Mouse (Mus musculus) CH12.LX (cell line): Measurements from ENCODE around the gene Abhd16b. TPM values are rescaled to one million over a fixed set of nuclear protein-coding genes. Genes with fewer than 3 reads are reported as not detected.

ENCODE experiments used
- DNase-seq: peaks from one replicate; pipeline ENCODE4 v3.0.0-alpha.2; 2013; ENCODE audit errors: extremely low read depth
- H3K27ac ChIP-seq: 2 replicates; pipeline ENCODE4 v1.5.1; 2012; ENCODE audit warnings: low read depth, mild to moderate bottlenecking, control low read depth, moderate library complexity; ENCODE audit not compliant: insufficient read depth
- H3K27me3 ChIP-seq: replicated peaks from 2 replicates; pipeline ENCODE3; 2012; ENCODE audit warnings: inconsistent platforms
- H3K36me3 ChIP-seq, 2 experiments: replicated peaks in 1 of 2; 2 replicates each; pipeline versions ENCODE3 to v1.6.1; 2012; ENCODE audit warnings: inconsistent platforms in 1 of 2, low read length in 1 of 2, mild to moderate bottlenecking in 1 of 2, mixed read lengths in 1 of 2, moderate library complexity in 1 of 2; ENCODE audit not compliant: control insufficient read depth in 1 of 2, insufficient read depth in 1 of 2
- H3K4me1 ChIP-seq, 2 experiments: 2 replicates each; pipeline ENCODE4 v1.6.1; 2012; ENCODE audit warnings: inconsistent platforms in 1 of 2, moderate library complexity in 1 of 2; ENCODE audit not compliant: insufficient read depth in 2 of 2, control insufficient read depth in 1 of 2
- H3K4me2 ChIP-seq: 2 replicates; pipeline ENCODE4 v1.6.1; 2012; ENCODE audit warnings: low read depth, mild to moderate bottlenecking, control low read depth; ENCODE audit not compliant: poor library complexity, insufficient read depth, severe bottlenecking
- H3K4me3 ChIP-seq, 3 experiments: fragments of 150-350 bp in 1 of 3; sonication (generic) in 1 of 3; replicated peaks in 1 of 3; 2 replicates each; pipeline versions ENCODE3 to v1.5.1; 2011 to 2012; ENCODE audit warnings: low read depth in 2 of 3, low read length in 2 of 3, mild to moderate bottlenecking in 2 of 3, moderate library complexity in 2 of 3, control low read depth in 1 of 3, improper control_type of control experiment in 1 of 3, inconsistent platforms in 1 of 3, mixed read lengths in 1 of 3; ENCODE audit not compliant: poor library complexity in 1 of 3
- H3K79me2 ChIP-seq: replicated peaks from 2 replicates; pipeline ENCODE4 v1.6.1; 2012; ENCODE audit warnings: mild to moderate bottlenecking, moderate library complexity; ENCODE audit not compliant: control insufficient read depth, poor library complexity, insufficient read depth, severe bottlenecking; ENCODE audit errors: extremely low read depth
- H3K9ac ChIP-seq: 2 replicates; pipeline ENCODE4 v1.6.1; 2012; ENCODE audit warnings: low read depth, mild to moderate bottlenecking, control low read depth, moderate library complexity; ENCODE audit not compliant: insufficient read depth
- H3K9me3 ChIP-seq: replicated peaks from 2 replicates; pipeline ENCODE3; 2012; ENCODE audit warnings: low read length, inconsistent platforms, mixed read lengths
- JUN ChIP-seq: IDR thresholded peaks from 2 replicates; pipeline ENCODE4 v1.6.1; 2011; ENCODE audit warnings: low read depth, mild to moderate bottlenecking, low read length, improper control_type of control experiment, moderate library complexity; ENCODE audit not compliant: insufficient read depth
- JUND ChIP-seq: conservative IDR thresholded peaks from 2 replicates; pipeline ENCODE4 v1.6.1; 2011; ENCODE audit warnings: low read depth, low read length, improper control_type of control experiment
- MAFK ChIP-seq: IDR thresholded peaks from 2 replicates; pipeline ENCODE4 v1.6.1; 2011; ENCODE audit warnings: low read length, improper control_type of control experiment; ENCODE audit not compliant: insufficient replicate concordance
- MEF2A ChIP-seq: IDR thresholded peaks from 2 replicates; pipeline ENCODE4 v1.6.1; 2014; ENCODE audit warnings: low read depth, mild to moderate bottlenecking, inconsistent platforms, low read length, improper control_type of control experiment, borderline replicate concordance
- PAX5 ChIP-seq: IDR thresholded peaks from 2 replicates; pipeline ENCODE4 v1.6.1; 2012; ENCODE audit warnings: low read length, inconsistent platforms, mixed read lengths
- POLR2A ChIP-seq: IDR thresholded peaks from 2 replicates; pipeline ENCODE4 v1.6.1; 2011; ENCODE audit warnings: low read depth, mild to moderate bottlenecking, improper control_type of control experiment, low read length
- POLR2AphosphoS2 ChIP-seq: IDR thresholded peaks from 2 replicates; pipeline ENCODE4 v1.6.1; 2011; ENCODE audit warnings: low read depth, low read length, improper control_type of control experiment
- RCOR1 ChIP-seq: conservative IDR thresholded peaks from 2 replicates; pipeline ENCODE4 v1.6.1; 2012; ENCODE audit warnings: low read depth, mild to moderate bottlenecking, inconsistent platforms, low read length, improper control_type of control experiment
- SIN3A ChIP-seq: IDR thresholded peaks from 2 replicates; pipeline ENCODE4 v1.6.1; 2012; ENCODE audit warnings: low read length, improper control_type of control experiment, inconsistent platforms
- SMC3 ChIP-seq: IDR thresholded peaks from 2 replicates; pipeline ENCODE4 v1.6.1; 2011; ENCODE audit warnings: low read depth, low read length, improper control_type of control experiment
- TBP ChIP-seq: conservative IDR thresholded peaks from 2 replicates; pipeline ENCODE4 v1.6.1; 2011; ENCODE audit warnings: low read depth, low read length, improper control_type of control experiment
- UBTF ChIP-seq: IDR thresholded peaks from 2 replicates; pipeline ENCODE4 v1.6.1; 2012; ENCODE audit warnings: low read depth, mild to moderate bottlenecking, inconsistent platforms, low read length, improper control_type of control experiment, moderate library complexity
- USF2 ChIP-seq: conservative IDR thresholded peaks from 2 replicates; pipeline ENCODE4 v1.6.1; 2011; ENCODE audit warnings: low read depth, low read length, improper control_type of control experiment
- ZC3H11A ChIP-seq: IDR thresholded peaks from 2 replicates; pipeline ENCODE4 v1.6.1; 2012; ENCODE audit warnings: low read depth, mild to moderate bottlenecking, inconsistent platforms, low read length, improper control_type of control experiment
- ZKSCAN1 ChIP-seq: IDR thresholded peaks from 2 replicates; pipeline ENCODE4 v1.6.1; 2012; ENCODE audit warnings: low read depth, inconsistent platforms, low read length, improper control_type of control experiment, borderline replicate concordance
- ZNF384 ChIP-seq: IDR thresholded peaks from 2 replicates; pipeline ENCODE4 v1.6.1; 2012; ENCODE audit warnings: low read depth, low read length, improper control_type of control experiment, inconsistent platforms
- dilution Hi-C: fragments of 300-500 bp; cut with MboI; formaldehyde crosslinking; loops from 2 replicates; pipeline ENCODE4 v1.14.3; 2020; ENCODE audit warnings: low sequenced_read_pairs; ENCODE audit not compliant: extremely low pct_unique_long_range_greater_than_20kb, extremely low pct_ligation_motif_present
- in situ Hi-C: fragments of 300-500 bp; cut with MboI; formaldehyde crosslinking; loops from 3 replicates; pipeline ENCODE4 v1.14.3; 2019; ENCODE audit warnings: low sequenced_read_pairs, low pct_ligation_motif_present, low pct_unique_long_range_greater_than_20kb, mixed read lengths
- polyA plus RNA-seq: library from polyadenylated mRNA; unstranded; fragments of >175 nt; gene quantifications from 2 replicates; pipeline ENCODE4 v1.2.1, GENCODE M21; 2012; ENCODE audit warnings: low read depth; ENCODE audit not compliant: insufficient read length
- total RNA-seq, 2 experiments: library from RNA; depleted of rRNA; stranded (reverse); fragments of 300-350 nt in 1 of 2; fragments of >200 nt in 1 of 2; gene quantifications; 2 replicates each; pipeline ENCODE4 v1.2.3; 2012 to 2014

Abhd16b gene
- total and polyA plus RNA-seq, 3 experiments: not detected

DNA sequence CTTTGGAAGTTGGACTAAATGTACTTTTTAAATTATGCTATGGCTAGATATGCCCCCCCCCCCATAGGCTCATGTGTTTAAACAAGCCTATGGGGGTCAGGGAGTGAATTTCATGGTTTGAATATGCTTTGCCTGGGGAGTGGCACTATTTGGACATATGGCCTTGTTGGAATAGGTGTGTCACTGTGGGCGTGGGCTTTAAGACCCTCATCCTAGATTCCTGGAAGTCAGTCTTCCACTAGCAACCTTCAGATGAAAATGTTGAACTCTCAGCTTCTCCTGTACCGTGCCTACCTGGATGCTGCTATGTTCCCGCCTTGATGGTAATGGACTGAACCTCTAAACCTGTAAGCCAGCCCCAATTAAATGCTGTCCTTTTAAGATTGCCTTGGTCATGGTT is 39.6 kb downstream of the Abhd16b start:
- no peak overlapping the region for H3K27ac ChIP-seq
- H3K27me3 ChIP-seq: no peaks in the 10 kb centered on the region
- TF ChIP-seq TBP (no peak), SMC3 (no peak), USF2 (no peak), JUND (no peak), ZKSCAN1 (no peak), ZNF384 (no peak), MAFK (no peak)
- peaks cover 0 to 23% of the 10 kb centered on the region in 2 experiments; a peak in 2 of 4 replicates for H3K4me1 ChIP-seq
- dilution Hi-C loops: no loop called here
- peaks cover 8 to 69% of the 10 kb centered on the region in 2 experiments for H3K36me3 ChIP-seq
- H3K79me2 ChIP-seq: peaks cover 71% of the 10 kb centered on the region
- no peak overlapping the region for H3K4me2 ChIP-seq
- in situ Hi-C loops: no loop called here
- no peak overlapping the region for H3K4me3 ChIP-seq
- peaks cover 11% of the 10 kb centered on the region for H3K9me3 ChIP-seq
- no peak overlapping the region for H3K9ac ChIP-seq
- DNase-seq: no peak

DNA sequence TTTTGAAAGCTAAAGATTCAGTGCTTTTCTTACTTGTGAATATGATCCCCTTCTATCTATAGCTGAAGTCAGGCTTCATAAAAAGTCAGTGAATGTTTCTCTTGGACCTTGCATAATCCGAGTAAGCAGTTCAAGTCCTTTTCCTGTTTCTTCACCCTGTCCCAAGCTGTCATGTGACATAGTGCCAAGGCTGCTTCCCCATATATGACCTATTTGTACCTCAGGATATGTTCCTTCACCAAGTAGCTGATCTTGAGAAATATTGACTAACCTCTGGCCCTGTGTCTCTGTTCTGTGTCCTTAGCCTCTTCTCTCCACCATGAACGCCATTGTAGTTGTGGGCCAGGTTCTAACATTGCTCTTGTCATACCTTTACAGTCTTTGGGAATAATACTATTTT is 43.4 kb downstream of the Abhd16b start:
- H3K27me3 ChIP-seq: no peaks in the 10 kb centered on the region
- no peak overlapping the region for H3K27ac ChIP-seq
- no peak for TF ChIP-seq ZNF384
- TF ChIP-seq PAX5: no peak
- TF ChIP-seq SMC3: no peak
- no peak for TF ChIP-seq MEF2A
- TF ChIP-seq USF2: no peak
- TF ChIP-seq ZC3H11A: no peak
- no peak for TF ChIP-seq JUN
- no peak overlapping the region for H3K9ac ChIP-seq
- in situ Hi-C loops: no loop called here
- H3K36me3 ChIP-seq: peaks cover 4 to 61% of the 10 kb centered on the region in 2 experiments
- dilution Hi-C loops: no loop called here
- H3K79me2 ChIP-seq: peaks cover 57% of the 10 kb centered on the region
- no peak overlapping the region for H3K4me2 ChIP-seq
- H3K9me3 ChIP-seq: peaks cover 4% of the 10 kb centered on the region
- DNase-seq: no peak
- no peak overlapping the region for H3K4me3 ChIP-seq
- peaks cover 0 to 28% of the 10 kb centered on the region in 2 experiments; a peak in 2 of 4 replicates for H3K4me1 ChIP-seq

DNA sequence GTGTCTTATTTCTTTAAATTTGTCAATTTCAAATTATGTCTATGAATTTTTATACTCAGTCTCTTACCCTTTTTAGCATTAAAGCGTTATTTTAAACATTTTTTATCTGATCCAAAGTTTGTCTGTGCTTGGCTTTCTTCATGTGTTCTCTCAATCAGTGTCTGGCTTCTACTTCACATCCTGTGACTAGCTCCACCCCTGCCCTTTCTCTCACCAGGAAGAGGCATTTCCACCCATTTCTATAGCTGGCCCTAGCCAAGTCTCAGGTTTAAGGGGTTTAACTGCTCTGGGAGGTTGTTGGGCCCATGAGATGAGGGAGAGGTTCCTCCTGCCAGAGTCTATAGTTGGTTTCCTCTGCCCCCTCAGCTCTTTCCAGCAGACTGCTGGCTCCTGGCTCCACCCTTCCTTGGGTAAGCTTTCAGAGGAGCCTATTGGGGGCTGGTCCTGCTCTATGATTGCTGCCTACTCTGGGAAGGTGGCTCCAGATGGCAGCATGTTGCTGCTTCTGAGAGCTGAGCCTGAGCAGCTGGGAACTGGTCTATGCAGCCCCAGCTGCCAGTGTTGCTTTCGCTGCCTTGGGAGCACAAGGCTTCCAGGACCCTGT is 44.5 kb downstream of the Abhd16b start:
- H3K27ac ChIP-seq: no peak overlapping the region
- no peak for DNase-seq
- in situ Hi-C loops: no loop called here

More for the DNA sequence above, 44.5 kb downstream of the Abhd16b start:
- TF ChIP-seq POLR2AphosphoS2 (no peak), SIN3A (no peak), RCOR1 (no peak), UBTF (no peak), JUN (no peak), POLR2A (no peak)
- TF ChIP-seq, all 38 proteins: peak for 0
- Histone ChIP-seq H3K4me3 (no peak overlapping the region), H3K9ac (no peak overlapping the region), H3K79me2 (peaks cover 50% of the 10 kb centered on the region), H3K4me1 (peaks cover 0 to 33% of the 10 kb centered on the region in 2 experiments; a peak in 2 of 4 replicates), H3K4me2 (no peak overlapping the region), H3K27me3 (no peaks in the 10 kb centered on the region), H3K36me3 (peaks cover 0 to 59% of the 10 kb centered on the region in 2 experiments), H3K9me3 (no peaks in the 10 kb centered on the region)
- dilution Hi-C loops: no loop called here
